Mouse (Mus musculus) left cerebral cortex, postnatal 36 days (tissue): ENCODE measurements around the gene Mall. TPM values are rescaled to one million over a fixed set of nuclear protein-coding genes. Genes with fewer than 3 reads are reported as not detected.

ENCODE experiments used
- DNase-seq, 2 experiments: peaks; one replicate each; pipeline ENCODE4 v3.0.0; 2021 to 2022; ENCODE audit warnings: low spot score in 2 of 2, mixed read lengths in 1 of 2
- intact Hi-C: fragments of 180-260 bp; cut with DNase I; formaldehyde crosslinking; loops from one replicate; pipeline ENCODE4 v1.15.1; 2025
- total RNA-seq, 2 experiments: library from RNA; stranded (reverse); gene quantifications; 2 replicates each; pipeline ENCODE4 v1.2.3; 2021

Mall gene
- total RNA-seq, 2 experiments from 2014 or later: 0.66 to 0.67 TPM

DNA sequence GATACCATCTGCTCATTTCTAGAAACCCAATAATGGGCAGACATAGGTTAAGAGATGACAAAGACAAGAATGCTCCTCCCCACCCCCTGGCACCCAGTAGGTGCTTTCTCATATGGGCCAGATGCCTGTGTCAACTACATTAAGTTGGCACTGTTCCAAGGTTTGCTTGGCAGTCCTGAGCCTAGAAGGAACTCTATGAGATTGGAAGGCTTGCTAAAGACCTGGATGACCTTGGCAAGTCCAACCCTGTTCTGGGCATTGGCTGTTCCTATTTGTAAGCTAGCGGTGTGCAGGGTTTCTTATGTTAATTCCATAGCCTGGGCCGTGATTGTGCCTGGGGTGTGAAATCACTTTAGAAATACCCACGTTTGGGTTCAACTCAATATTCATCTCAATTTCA, 74.9 kb downstream of the Mall start:
- no peak for DNase-seq
- intact Hi-C loops: no loop called here

Other genes starting within 250 kb of the Mall start
- gene Kcnip3, start 207.8 kb downstream of the Mall start, total RNA-seq: 100 to 1,000 TPM; 130 to 133 TPM
- gene Prom2, start 188.5 kb downstream of the Mall start, total RNA-seq: under 1 TPM; 0.11 to 0.17 TPM
- gene Zfp661, start 142.8 kb downstream of the Mall start, total RNA-seq: 1 to 10 TPM; 7.6 to 8.6 TPM
- 100 to 1,000 TPM in 1 of 2 experiments, 10 to 100 TPM in 1; 80.0 to 102 TPM for gene Mrps5, start 142.7 kb downstream of the Mall start, total RNA-seq
- 100 to 1,000 TPM; 106 to 160 TPM for gene Mal, start 73.2 kb downstream of the Mall start, total RNA-seq
- 10 to 100 TPM; 16.9 to 19.7 TPM for gene Nphp1, start 59.0 kb upstream of the Mall start, total RNA-seq
- gene Mtln, start 62.6 kb upstream of the Mall start, total RNA-seq: 10 to 100 TPM; 43.6 to 50.5 TPM
- gene Bub1, start 101.9 kb upstream of the Mall start, total RNA-seq: under 1 TPM in 1 of 2 experiments, not detected in 1; 0.25 TPM
- gene Acoxl, start 108.9 kb upstream of the Mall start, total RNA-seq: not detected